ENCODE assay signal across 14 mouse cellular contexts in genomic region chr10:80986754-80987153, GRCm38 (mm10). TPM values are rescaled to one million over a fixed set of nuclear protein-coding genes. Genes with fewer than 3 reads are reported as not detected.
DNase-seq lines count a peak whose midpoint lies in the region; TF ChIP-seq lines count a peak whose summit lies in the region.
"Had no signal": no experiment of that assay in that cellular context is flagged by ENCODE, and none has a peak within 500 bp of the region (broad histone marks: within the 10 kb centered on the region; RNA-seq: fewer than 3 reads in every experiment).

No protein-coding gene starts in this region.

- TF ChIP-seq POLR2A in lung, adult 2 months (IDR thresholded peaks at IDR 0.05; ENCODE audit: borderline replicate concordance, extremely low read depth, low read depth, low read length): no peak

- TF ChIP-seq CTCF in gastrocnemius, adult 2 months (IDR thresholded peaks at IDR 0.05): no peak
- no peak for TF ChIP-seq CTCF in lung, adult 2 months (IDR thresholded peaks at IDR 0.05; ENCODE audit: insufficient read depth, low read length)

- peak overlapping the region; percentile 94 for H3K27ac ChIP-seq in gastrocnemius, adult 2 months
- H3K27ac ChIP-seq: forebrain, embryonic 15.5 days; hindbrain, embryonic 13.5 days; liver, embryonic 15.5 days; neural tube, embryonic 15.5 days had no signal

- WGBS in lung, adult 2 months: 60% methylated on average over 6 of the region's 6 CpGs

- no peak overlapping the region; the same call in 1 of the 2 replicates for H3K4me3 ChIP-seq in gastrocnemius, adult 2 months
- H3K4me3 ChIP-seq in lung, adult 2 months (replicated peaks; ENCODE audit: extremely low read depth, low read depth, low read length): no peak overlapping the region
- H3K4me3 ChIP-seq: forebrain, embryonic 15.5 days; hindbrain, embryonic 13.5 days; liver, embryonic 15.5 days had no signal

- H3K4me1 ChIP-seq in lung, adult 2 months (ENCODE audit: control insufficient read depth, insufficient read depth, low read length): peaks cover 10% of the 10 kb centered on the region

- intact Hi-C loops in gastrocnemius, adult 2 months (cut with DNase I): no loop called here
- intact Hi-C loops in heart, postnatal 14 days (cut with DNase I): no loop called here

- DNase-seq in gastrocnemius, adult 2 months: peak; percentile 72
- no peak for DNase-seq in gastrocnemius, postnatal 4 days (ENCODE audit: low spot score in 2 of 2)
- peak; percentile 48 for DNase-seq in lung, adult 2 months
- no peak for DNase-seq in lung, postnatal 14 days
- DNase-seq in heart, postnatal 14 days: peak; percentile 67 to 76
- peak; percentile 39 to 52 for DNase-seq in lung, postnatal 4 days
- DNase-seq in right cerebral cortex, adult 2 months (ENCODE audit: low spot score in 2 of 2): no peak
- DNase-seq in left cerebral cortex, adult 9 months (ENCODE audit: low spot score in 2 of 2): no peak
- DNase-seq: midbrain, embryonic 14.5 days had no signal

RNA-seq across cellular contexts. Expression of gene Gng7, which starts 28.0 kb away (rescaled TPM):
- 1 to 10 TPM in 1 of 2 experiments, under 1 TPM in 1; 0.66 to 1.0 TPM for total RNA-seq in gastrocnemius, adult 2 months (2021)
- total RNA-seq in gastrocnemius, postnatal 4 days (2021): 1 to 10 TPM; 1.9 to 2.0 TPM
- polyA plus RNA-seq in lung, adult 2 months (2012; rRNA removed): 2.6 and 3.0 TPM in 2 replicates
- total RNA-seq in heart, postnatal 14 days (2021): under 1 TPM; 0.27 to 0.31 TPM
- polyA plus RNA-seq: activated CD4-positive, CD25-positive, alpha-beta regulatory T cell, adult 4 months had no signal

RNA-seq across cellular contexts. Expression of gene Diras1, which starts 38.7 kb away (rescaled TPM):
- total RNA-seq in gastrocnemius, adult 2 months (2021): under 1 TPM in 1 of 2 experiments, not detected in 1; 0.08 TPM
- total RNA-seq in gastrocnemius, postnatal 4 days (2021): under 1 TPM in 1 of 2 experiments, not detected in 1; 0.10 TPM
- 0.03 TPM in 1 of 2 replicates, not detected in the other for polyA plus RNA-seq in lung, adult 2 months (2012; rRNA removed)
- under 1 TPM in 1 of 2 experiments, not detected in 1; 0.10 TPM for total RNA-seq in heart, postnatal 14 days (2021)

RNA-seq across cellular contexts. Expression of gene Slc39a3, which starts 50.5 kb away (rescaled TPM):
- 10 to 100 TPM; 11.6 to 16.0 TPM for total RNA-seq in gastrocnemius, adult 2 months (2021)
- 10 to 100 TPM; 11.2 to 11.9 TPM for total RNA-seq in gastrocnemius, postnatal 4 days (2021)
- polyA plus RNA-seq in lung, adult 2 months (2012; rRNA removed): 44.2 and 46.9 TPM in 2 replicates
- 10 to 100 TPM; 13.6 to 14.8 TPM for total RNA-seq in heart, postnatal 14 days (2021)

RNA-seq across cellular contexts. Expression of gene Gadd45b, which starts 56.9 kb away (rescaled TPM):
- total RNA-seq in gastrocnemius, adult 2 months (2021): 10 to 100 TPM; 23.6 to 28.4 TPM
- 10 to 100 TPM; 13.5 to 16.3 TPM for total RNA-seq in gastrocnemius, postnatal 4 days (2021)
- polyA plus RNA-seq in lung, adult 2 months (2012; rRNA removed): 103 and 120 TPM in 2 replicates
- 10 to 100 TPM; 13.6 to 17.2 TPM for total RNA-seq in heart, postnatal 14 days (2021)

Comparison
In these comparisons a context has a peak if more than half of its experiments do, and no peak if none do; other contexts are left out.
1. DNase-seq: peak in gastrocnemius, adult 2 months (single experiment), lung, adult 2 months (single experiment), heart, postnatal 14 days (2 of 2) and lung, postnatal 4 days (2 of 2); none in gastrocnemius, postnatal 4 days (0 of 2), lung, postnatal 14 days (single experiment), right cerebral cortex, adult 2 months (0 of 2) and left cerebral cortex, adult 9 months (0 of 2).